In the genomic region with DNA sequence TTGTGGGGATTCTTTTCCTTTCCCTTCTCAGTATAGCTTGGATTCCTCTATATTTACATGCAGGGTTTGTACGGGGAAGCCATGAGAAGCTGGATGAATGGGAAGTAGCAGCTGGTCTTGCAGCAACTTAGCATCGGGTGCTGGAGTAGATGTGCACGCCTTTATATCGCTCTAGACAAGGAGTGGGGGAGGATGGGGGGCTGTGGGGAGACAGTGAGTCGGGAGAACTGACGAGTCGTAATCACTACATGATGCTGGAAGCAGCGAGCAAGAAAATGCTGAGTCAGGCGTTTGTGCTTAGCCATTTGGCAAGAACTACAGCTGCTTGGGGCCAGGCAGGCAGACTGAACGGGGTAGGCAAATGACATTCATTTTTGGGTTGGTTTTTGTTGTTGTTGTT, we compare ENCODE assay signal across 11 mouse cellular contexts.
DNase-seq lines count a peak whose midpoint lies in the region; ATAC-seq lines count a peak whose summit lies in the region.
"Had no signal": no experiment of that assay in that cellular context is flagged by ENCODE, and none has a peak within 500 bp of the region (broad histone marks: within the 10 kb centered on the region; RNA-seq: fewer than 3 reads in every experiment).

No protein-coding gene starts in this region.

- H3K4me1 ChIP-seq in hindbrain, embryonic 11.5 days (replicated peaks; ENCODE audit: control insufficient read depth, insufficient read depth, low read length) = no peaks in the 10 kb centered on the region
- H3K4me1 ChIP-seq in hindbrain, embryonic 12.5 days = peaks cover 7% of the 10 kb centered on the region; the same call in 1 of the 2 replicates
- no peaks in the 10 kb centered on the region for H3K4me1 ChIP-seq in embryonic facial prominence, embryonic 11.5 days (ENCODE audit: control insufficient read depth, insufficient read depth, low read length)
- peaks cover 10% of the 10 kb centered on the region for H3K4me1 ChIP-seq in heart, embryonic 12.5 days (replicated peaks)

- no peaks in the 10 kb centered on the region for H3K36me3 ChIP-seq in hindbrain, embryonic 11.5 days (ENCODE audit: control insufficient read depth, insufficient read depth, low read length)
- no peaks in the 10 kb centered on the region for H3K36me3 ChIP-seq in hindbrain, embryonic 12.5 days
- H3K36me3 ChIP-seq in embryonic facial prominence, embryonic 11.5 days (replicated peaks; ENCODE audit: control insufficient read depth, insufficient read depth, low read depth, low read length) = no peaks in the 10 kb centered on the region
- H3K36me3 ChIP-seq in heart, embryonic 12.5 days = no peaks in the 10 kb centered on the region
- H3K36me3 ChIP-seq: embryonic facial prominence, embryonic 12.5 days; stomach, embryonic 15.5 days had no signal

- peak; percentile 34 for DNase-seq in hindbrain, embryonic 11.5 days (ENCODE audit: low spot score)
- DNase-seq in 416B (ENCODE audit: low read depth) = peak; percentile 45
- peak; percentile 44 for DNase-seq in embryonic facial prominence, embryonic 11.5 days (ENCODE audit: low spot score)
- DNase-seq in left cerebral cortex, postnatal 4 days = peak; percentile 51
- DNase-seq in ovary, adult 18-20 months (ENCODE audit: low spot score) = no peak
- no peak for DNase-seq in thymus, postnatal 10 days (ENCODE audit: low spot score in 2 of 2)

- ATAC-seq in hindbrain, embryonic 11.5 days (ENCODE audit: low FRiP score) = no peak
- ATAC-seq in hindbrain, embryonic 12.5 days (ENCODE audit: low FRiP score) = no peak
- ATAC-seq in embryonic facial prominence, embryonic 11.5 days (replicated peaks; ENCODE audit: insufficient number of reproducible peaks, low FRiP score, low TSS enrichment, low read depth) = no peak
- no peak for ATAC-seq in heart, embryonic 12.5 days (ENCODE audit: insufficient number of reproducible peaks, low FRiP score)
- ATAC-seq: Patski had no signal

- no peaks in the 10 kb centered on the region for H3K27me3 ChIP-seq in hindbrain, embryonic 11.5 days (ENCODE audit: control insufficient read depth, insufficient read depth, low read length)
- peaks cover 3% of the 10 kb centered on the region; the same call in 1 of the 2 replicates for H3K27me3 ChIP-seq in hindbrain, embryonic 12.5 days
- no peaks in the 10 kb centered on the region for H3K27me3 ChIP-seq in embryonic facial prominence, embryonic 11.5 days (ENCODE audit: control insufficient read depth, insufficient read depth, low read length)
- no peaks in the 10 kb centered on the region for H3K27me3 ChIP-seq in heart, embryonic 12.5 days (replicated peaks)
- H3K27me3 ChIP-seq: embryonic facial prominence, embryonic 12.5 days; Patski; stomach, embryonic 15.5 days had no signal

- intact Hi-C loops in left cerebral cortex, postnatal 4 days (cut with DNase I) = no loop called here

- H3K9ac ChIP-seq in hindbrain, embryonic 11.5 days (ENCODE audit: low read depth, low read length) = no peak overlapping the region
- H3K9ac ChIP-seq in hindbrain, embryonic 12.5 days = no peak overlapping the region
- no peak overlapping the region for H3K9ac ChIP-seq in embryonic facial prominence, embryonic 11.5 days (replicated peaks; ENCODE audit: low read length)
- H3K9ac ChIP-seq in heart, embryonic 12.5 days = no peak overlapping the region
- H3K9ac ChIP-seq: embryonic facial prominence, embryonic 12.5 days; stomach, embryonic 15.5 days had no signal

- H3K4me2 ChIP-seq in hindbrain, embryonic 11.5 days (replicated peaks; ENCODE audit: low read depth, low read length) = no peak overlapping the region
- H3K4me2 ChIP-seq in hindbrain, embryonic 12.5 days (replicated peaks) = no peak overlapping the region
- H3K4me2 ChIP-seq in embryonic facial prominence, embryonic 11.5 days (ENCODE audit: low read depth, low read length) = no peak overlapping the region
- H3K4me2 ChIP-seq in heart, embryonic 12.5 days = no peak overlapping the region
- H3K4me2 ChIP-seq: embryonic facial prominence, embryonic 12.5 days; stomach, embryonic 15.5 days had no signal

- H3K4me3 ChIP-seq in hindbrain, embryonic 11.5 days (ENCODE audit: low read depth, low read length) = no peak overlapping the region
- no peak overlapping the region for H3K4me3 ChIP-seq in hindbrain, embryonic 12.5 days
- H3K4me3 ChIP-seq in embryonic facial prominence, embryonic 11.5 days (ENCODE audit: low read depth, low read length) = no peak overlapping the region
- no peak overlapping the region for H3K4me3 ChIP-seq in heart, embryonic 12.5 days
- H3K4me3 ChIP-seq: embryonic facial prominence, embryonic 12.5 days; stomach, embryonic 15.5 days had no signal

- 73% methylated on average over 10 of the region's 10 CpGs for WGBS in hindbrain, embryonic 11.5 days
- 63% methylated on average over 10 of the region's 10 CpGs for WGBS in hindbrain, embryonic 12.5 days
- 71% methylated on average over 10 of the region's 10 CpGs for WGBS in embryonic facial prominence, embryonic 11.5 days
- 55% methylated on average over 10 of the region's 10 CpGs for WGBS in heart, embryonic 12.5 days

- no peak overlapping the region for H3K27ac ChIP-seq in hindbrain, embryonic 11.5 days (ENCODE audit: low read depth, low read length)
- H3K27ac ChIP-seq in hindbrain, embryonic 12.5 days = no peak overlapping the region
- H3K27ac ChIP-seq in embryonic facial prominence, embryonic 11.5 days (replicated peaks; ENCODE audit: low read depth, low read length) = no peak overlapping the region
- no peak overlapping the region for H3K27ac ChIP-seq in heart, embryonic 12.5 days (ENCODE audit: poor library complexity, severe bottlenecking)
- H3K27ac ChIP-seq: embryonic facial prominence, embryonic 12.5 days; stomach, embryonic 15.5 days had no signal

- no peaks in the 10 kb centered on the region for H3K9me3 ChIP-seq in hindbrain, embryonic 11.5 days (ENCODE audit: control insufficient read depth, low read length)
- peaks cover 4% of the 10 kb centered on the region; the same call in 1 of the 2 replicates for H3K9me3 ChIP-seq in hindbrain, embryonic 12.5 days (replicated peaks)
- H3K9me3 ChIP-seq in embryonic facial prominence, embryonic 11.5 days (replicated peaks; ENCODE audit: control insufficient read depth, low read length) = no peaks in the 10 kb centered on the region
- 0 out of 2 replicates have a peak, but pooled peaks cover 1% of the 10 kb centered on the region for H3K9me3 ChIP-seq in heart, embryonic 12.5 days (replicated peaks)
- H3K9me3 ChIP-seq: stomach, embryonic 15.5 days had no signal

Comparison
In these comparisons a context has a peak if more than half of its experiments do, and no peak if none do; other contexts are left out.
1. DNase-seq: peak in hindbrain, embryonic 11.5 days (single experiment), 416B (single experiment), embryonic facial prominence, embryonic 11.5 days (single experiment) and left cerebral cortex, postnatal 4 days (single experiment); none in ovary, adult 18-20 months (single experiment) and thymus, postnatal 10 days (0 of 2).